Mouse (Mus musculus) ovary, postnatal 36 days (tissue): ENCODE results near the gene Acta2.

ENCODE experiments used
- DNase-seq: peaks from one replicate; pipeline ENCODE4 v3.0.0; 2022; ENCODE audit warnings: low spot score, mixed read lengths

The Acta2 gene

DNA sequence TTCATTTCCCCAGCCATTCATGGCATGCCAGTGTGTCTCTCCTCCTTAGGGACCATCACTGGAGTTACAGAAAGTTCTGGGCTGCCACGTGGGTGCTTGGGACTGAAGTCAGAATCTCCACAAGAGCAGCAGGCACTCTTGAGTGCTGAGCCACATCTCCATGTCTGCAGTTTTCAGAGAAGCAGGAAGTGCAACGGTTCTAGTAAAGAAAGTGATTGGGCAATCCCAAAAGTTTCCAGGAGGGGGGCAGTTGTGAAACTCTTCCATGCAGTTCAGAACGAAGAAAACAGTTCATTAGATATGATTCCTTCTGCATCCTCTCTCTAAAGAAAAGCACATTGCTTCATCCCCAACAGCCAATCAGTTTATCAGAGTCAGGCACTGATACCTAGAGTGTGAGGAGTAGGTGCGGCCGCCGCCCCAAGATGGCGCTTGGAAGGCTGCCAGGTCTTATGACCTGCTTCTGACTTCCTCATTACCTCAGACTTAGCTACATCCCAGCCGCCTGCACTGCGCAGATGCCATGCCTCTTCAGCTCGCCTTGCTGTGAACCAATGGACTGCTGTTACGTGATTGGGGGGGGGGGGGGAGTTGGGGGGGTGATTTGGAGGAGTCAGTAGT lies 14.8 kb upstream of the Acta2 start:
- no peak for DNase-seq

DNA sequence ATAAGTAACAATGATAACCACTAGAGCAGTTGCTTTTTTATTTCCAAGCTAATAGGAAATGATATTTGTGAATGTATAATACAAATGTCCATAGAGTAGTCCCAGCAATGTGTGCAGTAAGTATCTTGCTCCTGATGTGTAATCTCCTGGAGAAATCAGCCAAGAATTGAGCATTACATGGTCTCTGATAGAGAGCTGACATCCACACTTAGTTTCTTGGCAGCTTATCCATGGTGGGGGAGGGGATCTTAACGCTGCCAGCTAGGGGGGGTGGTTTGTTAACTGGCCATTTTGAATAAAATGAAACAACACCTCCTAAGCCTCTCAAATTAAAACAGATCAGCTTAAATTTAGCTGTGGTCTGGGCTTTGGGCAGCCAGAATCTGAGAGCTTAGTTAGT lies 13.6 kb upstream of the Acta2 start:
- no peak for DNase-seq

DNA sequence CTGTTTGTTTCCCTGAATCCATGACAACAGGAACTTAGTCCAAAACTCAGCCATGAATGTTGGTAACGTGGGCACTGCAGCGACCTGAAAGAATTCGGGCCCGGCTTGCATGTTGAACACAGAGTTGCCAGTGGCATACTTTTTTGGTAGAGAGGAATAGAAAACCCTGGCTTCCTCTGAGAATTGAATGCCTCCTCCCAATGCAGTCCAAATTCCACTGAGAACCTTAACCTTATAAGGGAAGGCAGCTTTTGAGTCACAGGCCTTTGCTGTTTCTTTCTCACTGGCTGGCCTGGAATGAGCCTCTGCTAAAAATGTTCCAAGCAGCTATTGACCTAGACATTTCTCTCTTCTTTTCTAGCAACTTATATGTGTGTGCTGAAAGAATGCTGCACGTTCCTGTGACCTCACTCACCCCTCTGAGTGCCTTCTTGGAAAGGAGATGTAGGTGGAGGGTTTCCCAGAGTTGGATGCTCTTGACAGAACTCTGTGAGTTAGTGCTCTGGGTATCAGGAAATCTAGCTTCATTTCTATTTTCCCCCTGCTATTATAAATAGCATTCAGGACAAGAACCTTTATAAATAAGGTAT lies 10.3 kb upstream of the Acta2 start:
- DNase-seq, result no peak

DNA sequence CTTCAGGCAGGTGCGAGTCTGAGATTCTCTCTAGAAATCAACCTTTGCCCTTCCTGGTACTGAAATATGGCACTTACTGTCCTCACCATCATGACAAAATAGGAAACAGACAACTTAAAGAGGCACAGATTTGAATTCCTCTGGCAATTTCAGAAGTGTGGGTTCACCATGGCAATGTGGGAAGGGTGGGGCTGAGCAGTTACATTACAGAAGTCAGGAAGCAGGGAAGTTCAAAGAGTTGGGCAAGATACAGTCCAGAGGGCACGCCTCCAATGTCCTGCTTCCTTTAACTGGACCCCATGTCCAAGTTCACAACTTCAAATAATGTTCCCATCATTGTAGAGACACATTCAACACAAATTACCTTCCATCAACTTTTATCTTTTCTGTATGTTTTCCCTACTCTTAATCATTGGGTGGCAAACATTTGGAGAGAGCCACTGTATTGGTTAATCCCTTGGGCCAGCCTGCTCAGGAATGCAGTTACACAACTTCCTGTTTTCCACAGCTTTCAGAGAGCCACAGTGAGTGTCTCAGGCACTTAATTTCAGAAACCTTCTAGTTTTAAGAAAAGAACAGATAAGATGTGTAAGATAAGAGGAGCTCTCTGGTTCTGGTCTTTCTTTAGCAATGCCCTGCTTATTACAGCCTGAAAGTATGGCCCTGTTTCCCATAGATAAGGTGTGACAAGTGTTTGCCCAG lies 7.0 kb upstream of the Acta2 start:
- DNase-seq, result no peak

DNA sequence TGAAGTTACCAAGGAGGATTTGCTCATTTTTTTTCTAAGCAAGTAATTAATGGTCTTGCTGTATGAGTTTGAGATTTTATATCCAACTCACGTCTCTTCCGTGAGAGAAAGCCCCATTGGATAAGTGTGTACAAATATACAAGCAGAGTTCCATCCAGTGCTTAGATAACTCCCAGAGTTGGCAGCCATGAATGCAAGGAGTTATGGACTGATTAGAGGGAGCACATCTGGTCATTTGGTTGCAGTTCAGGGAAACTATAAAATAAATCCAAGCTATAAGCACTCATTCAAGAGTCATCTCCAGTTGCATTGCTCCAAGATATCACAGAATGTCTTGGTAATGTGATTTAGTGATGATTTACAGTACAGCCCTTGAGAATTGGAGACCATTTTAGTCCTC lies 1.5 kb upstream of the Acta2 start:
- no peak for DNase-seq

DNA sequence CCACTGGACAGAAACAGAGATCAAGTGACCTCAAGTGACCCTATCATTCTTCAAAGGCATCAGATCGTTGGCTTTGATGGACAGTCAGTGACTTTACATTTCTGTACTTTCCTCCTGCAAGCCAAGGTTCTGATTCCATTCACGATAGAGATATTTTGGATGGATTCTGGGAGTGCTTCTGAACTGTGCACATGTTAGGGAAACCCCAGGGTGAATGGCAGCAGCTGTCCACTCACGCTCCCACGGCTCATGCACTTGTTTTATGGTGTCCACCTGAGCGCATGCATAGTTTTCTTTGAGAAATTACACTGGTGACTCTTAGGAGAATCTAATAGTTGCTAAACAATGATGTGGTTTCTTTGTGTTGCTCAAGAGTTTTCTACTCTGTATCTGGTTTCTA lies 759 bp upstream of the Acta2 start:
- no peak for DNase-seq

DNA sequence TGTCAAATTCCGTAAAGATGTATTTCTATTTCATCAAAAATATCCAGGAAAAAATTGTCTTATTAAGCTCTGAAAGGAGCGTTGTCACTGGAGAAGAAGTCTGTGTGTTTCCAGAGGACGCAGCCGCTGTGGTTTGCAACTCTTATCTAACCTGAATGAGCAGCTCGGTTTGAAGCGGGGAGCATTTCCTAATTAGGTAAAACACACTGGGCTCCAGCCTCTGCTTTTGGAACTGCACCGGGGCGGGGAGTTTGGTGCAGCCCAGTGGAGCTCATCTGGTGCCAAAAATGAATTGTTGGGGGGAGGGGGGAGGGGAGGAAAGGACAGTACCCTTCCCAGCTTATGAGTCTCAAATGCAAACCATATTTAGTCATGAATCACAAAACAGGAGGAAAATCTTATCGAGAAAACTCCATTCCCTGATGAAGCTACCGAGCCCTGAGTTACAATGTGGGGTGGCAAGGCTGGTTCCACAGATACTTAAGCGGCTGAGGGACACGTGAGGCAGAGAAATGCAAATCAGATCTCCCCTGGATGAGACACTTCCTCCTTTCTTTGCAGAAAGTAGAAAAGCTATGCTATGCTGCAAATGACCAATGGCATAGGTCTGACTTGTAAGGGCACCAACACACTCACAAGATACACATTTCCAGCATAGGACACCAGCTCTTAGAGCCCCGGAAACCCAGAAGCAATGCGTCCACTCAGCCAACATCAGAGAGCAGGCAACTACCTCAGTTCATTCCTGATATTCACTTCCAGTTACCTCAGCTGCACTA lies 1.1 kb downstream of the Acta2 start:
- DNase-seq, result no peak

DNA sequence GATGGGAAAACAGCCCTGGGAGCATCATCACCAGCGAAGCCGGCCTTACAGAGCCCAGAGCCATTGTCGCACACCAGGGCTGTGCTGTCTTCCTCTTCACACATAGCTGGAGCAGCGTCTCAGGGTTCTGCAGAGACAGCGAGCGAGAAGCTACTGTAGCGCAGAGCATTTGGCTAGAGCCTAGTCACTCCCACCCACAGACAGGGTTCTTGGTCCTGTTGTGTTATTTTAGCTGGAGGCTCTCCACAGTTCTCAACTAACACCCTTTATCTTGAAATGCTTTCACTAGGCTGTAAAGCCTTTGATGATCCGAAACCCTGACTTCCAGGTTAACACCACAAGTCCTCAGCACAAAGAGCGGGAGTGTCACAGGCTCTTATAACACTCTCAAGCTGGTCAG lies 2.9 kb downstream of the Acta2 start:
- DNase-seq, result no peak

DNA sequence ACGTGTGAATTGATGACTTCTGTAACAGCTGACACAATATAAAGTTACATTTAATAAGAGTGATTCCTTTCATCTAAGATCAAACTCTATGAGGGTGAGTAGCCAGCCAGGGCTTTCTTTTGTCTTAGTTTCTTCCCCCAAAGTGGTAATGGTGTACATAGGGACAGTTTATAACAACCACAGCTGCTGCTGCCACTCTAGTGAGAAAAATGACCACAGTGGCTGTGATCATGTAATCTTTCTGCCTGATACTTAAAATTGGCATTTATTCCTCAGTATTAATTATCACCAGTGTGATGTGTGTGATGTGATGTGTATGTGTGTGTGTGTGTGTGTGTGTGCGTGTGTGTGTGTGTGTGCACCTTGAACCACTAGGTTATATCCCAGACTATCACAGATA lies 3.5 kb downstream of the Acta2 start:
- no peak for DNase-seq

DNA sequence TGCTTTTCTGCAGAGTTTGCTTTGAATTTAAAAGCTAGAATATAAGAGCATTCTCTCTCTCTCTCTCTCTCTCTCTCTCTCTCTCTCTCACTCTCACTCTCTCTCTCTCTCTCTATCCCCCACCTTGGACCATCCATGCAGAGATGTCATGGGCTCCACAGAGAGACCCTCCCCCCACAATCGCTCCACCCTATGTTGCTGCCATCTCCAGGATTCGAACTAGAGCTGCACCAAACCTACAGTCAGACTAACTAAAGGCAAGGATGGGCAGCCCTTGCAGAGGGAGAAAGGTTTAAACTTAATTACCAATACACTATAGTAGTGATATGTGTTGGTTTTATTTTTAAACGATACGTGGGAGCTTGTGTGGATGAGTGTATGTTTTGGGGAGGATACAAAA lies 4.8 kb downstream of the Acta2 start:
- DNase-seq, result no peak

DNA sequence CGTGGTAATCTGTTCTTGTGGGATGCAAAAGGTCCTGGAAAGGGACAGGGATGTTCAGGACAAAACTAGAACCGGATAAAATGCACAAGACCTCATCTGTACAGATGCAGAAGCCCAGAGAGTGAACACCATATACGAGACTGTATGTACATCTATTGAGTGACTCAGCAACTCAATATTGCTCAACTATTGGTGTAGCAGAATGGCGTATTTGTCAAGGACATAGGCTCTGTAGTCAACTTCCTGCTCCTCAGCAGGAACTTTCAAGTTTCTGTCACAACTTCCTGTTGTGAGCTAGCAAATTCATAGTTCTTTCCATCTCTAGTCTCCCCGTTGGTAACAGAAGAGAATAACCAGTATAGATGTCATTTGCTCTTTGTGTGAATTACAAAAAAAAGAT lies 6.8 kb downstream of the Acta2 start:
- no peak for DNase-seq

DNA sequence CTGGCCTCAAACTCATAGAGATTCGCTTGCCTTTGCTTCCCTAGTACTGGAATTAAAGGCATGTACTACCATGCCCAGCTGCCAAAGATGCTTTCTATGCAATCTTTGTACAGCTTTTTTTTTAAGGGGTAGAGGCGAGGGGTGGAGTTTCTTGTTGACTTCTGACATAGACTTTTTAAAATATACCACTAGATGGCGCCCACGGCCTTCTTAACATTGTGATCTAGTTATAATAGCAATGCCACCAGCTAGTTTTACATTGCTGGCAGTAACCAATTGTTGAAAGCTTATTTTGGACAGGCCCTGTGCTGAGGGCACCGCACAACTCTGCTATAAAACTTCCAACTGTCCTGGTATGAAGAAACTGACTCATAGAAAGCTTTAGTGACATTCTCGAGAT lies 11.3 kb downstream of the Acta2 start:
- DNase-seq, result no peak

DNA sequence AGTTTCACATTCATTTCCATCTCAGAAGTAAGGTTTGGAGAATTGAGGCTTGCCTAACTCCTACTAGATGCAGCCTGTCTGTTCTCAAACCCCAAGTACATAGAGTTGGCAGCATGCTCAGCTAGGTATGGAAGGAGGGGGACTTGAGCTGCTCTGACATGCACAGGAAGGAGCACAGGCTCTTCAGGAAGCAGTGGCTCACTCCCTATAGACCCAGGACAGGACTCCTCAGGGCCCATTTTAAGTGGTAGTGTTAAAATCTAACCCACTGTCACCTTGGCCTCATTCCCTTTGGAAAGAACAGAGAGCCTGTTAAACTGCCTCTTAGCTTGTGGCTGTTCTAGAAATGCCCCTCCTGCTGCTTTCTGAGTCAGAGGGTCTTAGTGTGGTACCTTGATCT lies 12.5 kb downstream of the Acta2 start:
- no peak for DNase-seq

DNA sequence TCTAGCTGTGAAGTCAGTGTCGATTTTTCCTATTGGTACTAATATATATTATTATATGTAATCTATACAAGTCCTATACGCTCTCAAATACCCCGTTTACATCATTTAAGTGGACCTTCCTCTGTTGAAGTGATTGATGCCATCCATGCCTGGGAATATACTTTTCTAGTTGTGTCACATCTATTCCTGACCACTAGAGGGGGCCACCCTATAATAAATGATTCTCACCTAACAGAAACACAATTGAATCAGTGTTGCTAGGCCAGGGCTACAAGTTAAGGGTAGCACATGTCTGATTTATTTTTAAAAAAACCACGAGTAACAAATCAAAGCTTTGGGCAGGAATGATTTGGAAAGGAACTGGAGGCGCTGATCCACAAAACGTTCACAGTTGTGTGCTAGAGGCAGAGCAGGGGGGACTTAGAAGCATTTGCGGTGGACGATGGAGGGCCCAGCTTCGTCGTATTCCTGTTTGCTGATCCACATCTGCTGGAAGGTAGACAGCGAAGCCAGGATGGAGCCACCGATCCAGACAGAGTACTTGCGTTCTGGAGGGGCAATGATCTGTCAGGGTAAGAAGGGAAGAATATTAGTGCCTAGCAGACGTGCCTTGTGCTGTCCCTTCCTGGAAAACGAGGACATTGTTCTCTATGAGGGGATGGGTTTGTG lies 14.0 kb downstream of the Acta2 start:
- DNase-seq, result no peak

DNA sequence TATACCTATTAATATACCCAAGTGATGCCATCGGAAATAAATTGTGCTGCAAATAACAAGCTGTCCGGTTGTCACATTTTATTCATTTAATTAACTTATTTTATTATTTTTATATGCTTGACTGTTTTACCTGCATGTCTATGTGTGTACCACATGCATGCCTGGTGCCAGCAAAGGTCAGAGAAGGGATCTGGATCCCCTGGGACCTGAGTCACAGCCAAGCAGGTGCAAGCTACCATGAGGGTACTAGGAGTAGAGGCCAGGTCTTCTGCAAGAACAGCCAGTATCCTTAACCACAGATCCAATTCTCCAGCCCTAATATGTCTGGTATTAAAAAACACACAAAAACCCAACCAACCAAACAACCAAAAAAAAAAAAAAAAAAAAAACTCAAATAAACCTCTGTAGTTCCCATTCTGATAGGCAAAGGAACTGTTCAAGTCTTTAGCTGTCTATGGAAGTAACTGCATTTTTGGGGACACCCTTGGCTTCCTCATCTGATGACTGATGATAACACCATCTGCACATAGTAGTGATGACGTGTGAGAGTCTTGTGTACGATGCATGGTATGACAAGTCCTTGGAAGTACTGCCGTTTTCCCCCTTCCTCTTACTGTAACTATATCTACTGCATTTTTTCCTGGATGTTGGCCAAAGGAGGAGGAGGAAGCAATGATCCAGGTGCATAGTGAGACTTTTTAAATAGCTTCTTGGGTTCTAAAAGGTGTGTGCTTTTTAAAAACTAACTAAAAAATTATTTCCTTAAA lies 14.9 kb downstream of the Acta2 start:
- DNase-seq, result no peak

DNA sequence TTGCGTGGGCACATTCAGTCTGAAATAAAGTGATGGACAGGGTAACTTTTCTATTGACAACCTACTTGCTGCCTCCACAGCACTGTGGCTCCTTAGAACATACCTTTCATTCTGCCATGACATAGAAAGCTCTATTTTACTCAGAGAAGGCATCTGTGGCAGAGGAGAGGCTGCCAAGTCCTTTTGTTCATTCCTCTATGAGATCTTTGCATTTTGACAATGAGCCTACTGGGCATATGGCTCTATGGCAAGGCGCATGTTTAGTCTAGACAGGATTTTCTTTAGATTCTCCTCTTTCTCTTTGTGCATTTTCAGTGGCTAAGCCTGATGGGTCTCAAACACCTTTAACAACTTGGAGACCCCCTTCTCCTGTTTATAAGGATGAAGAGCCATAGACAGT lies 17.6 kb downstream of the Acta2 start:
- no peak for DNase-seq

DNA sequence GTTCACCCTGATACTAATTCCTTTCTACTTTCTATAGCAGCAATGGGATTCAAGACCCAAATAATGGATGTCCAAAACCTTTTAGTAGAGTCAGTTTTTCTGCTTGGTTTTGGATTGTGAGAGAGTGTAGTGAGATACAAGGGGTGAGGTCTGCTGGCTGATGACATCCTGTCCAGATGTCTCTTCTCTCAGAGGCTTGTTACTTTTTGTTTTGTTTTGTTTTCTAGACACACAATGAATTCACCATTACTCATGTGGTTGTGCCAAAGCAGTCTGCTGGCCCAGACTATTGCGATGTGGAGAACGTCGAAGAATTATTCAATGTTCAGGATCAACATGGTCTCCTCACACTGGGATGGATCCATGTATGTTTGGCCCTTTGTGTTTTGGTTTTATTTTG lies 19.3 kb downstream of the Acta2 start:
- no peak for DNase-seq

DNA sequence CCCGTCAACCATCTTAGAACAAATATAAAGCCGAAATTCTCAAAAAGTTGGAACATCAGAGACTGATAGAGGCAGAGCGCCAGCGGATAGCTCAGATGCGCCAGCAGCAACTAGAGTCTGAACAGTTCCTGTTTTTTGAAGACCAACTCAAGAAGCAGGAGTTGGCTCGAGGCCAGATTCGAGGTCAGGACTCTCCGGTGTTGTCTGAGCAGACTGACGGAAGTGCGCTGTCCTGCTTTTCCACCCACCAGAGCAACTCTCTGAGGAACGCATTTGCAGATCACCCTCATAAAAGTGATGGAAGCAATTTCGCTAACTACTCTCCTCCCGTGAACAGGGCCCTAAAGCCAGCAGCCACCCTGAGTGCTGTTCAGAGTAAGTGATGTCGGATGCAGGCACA lies 21.4 kb downstream of the Acta2 start:
- DNase-seq, result peak; percentile 51

DNA sequence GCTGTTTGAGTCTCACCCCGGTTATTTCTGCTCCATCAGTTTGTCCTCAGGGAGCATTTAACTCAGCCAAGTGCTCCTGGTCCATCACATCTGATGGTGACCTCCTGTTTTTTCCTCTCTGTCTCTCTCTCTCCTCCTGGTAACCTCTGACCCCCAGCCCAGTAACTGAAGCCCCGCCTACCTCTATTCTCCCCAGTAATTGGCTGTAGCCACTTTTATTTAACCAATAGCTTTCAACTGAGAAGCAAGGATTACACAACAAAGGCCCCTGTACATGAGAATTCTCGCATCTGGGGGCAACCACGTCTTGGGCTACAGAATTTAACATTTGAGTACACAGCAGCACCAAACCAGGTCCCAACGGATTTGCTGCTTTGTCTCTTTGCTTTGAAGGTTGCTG lies 23.1 kb downstream of the Acta2 start:
- no peak for DNase-seq

DNA sequence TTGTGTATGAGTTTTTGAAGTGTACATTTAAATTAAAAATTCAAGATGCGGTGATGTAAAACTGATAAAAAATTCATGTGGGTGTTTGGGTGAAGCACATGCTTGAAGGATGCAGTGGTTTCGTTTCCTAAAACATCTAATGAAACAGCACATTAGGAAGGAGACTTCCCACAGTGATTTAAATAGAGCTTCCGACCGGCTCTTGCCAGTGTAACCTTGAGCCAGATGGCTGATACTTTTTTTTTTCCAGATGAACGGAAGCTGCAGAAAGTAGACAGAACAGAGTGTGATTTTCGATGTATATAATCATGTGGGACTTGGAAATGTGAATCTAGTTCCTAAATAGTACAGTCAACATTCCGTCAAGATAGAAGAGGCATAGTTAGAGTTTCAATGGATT lies 23.8 kb downstream of the Acta2 start:
- DNase-seq, result no peak

DNA sequence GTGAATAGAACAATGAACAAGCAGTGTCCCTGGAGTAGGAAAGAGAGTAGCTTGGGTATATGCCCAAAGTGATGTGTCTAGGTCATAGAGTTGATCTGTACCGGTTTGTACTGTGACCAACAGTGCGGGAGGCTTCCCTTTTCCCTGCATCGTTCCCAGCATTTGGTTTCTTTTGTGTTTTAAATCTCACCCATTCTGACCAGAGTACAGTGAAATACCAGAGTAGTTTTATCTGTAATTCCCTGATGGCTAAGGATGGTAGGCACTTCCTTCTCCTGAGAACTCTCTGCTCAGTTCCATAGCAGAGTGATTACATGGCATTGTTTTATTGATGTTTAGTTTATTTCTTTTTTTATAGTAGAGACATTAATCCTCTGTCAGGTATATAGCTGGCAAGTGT lies 32.6 kb downstream of the Acta2 start:
- DNase-seq, result no peak
